Mouse (Mus musculus): ENCODE results near the gene E130309D02Rik.

Gene E130309D02Rik

GRCm38 (mm10) chr5:143269363-143270150, 45.6 kb downstream of the E130309D02Rik start, which contains the start of gene Zfp316:
Gene Zfp316, minus strand, starts transcription at chr5:143270022.
- intact Hi-C loops (cut with DNase I): no loop called here

- intact Hi-C loops (cut with DNase I): no loop called here
These were observed 46.2 kb downstream of the E130309D02Rik start for GRCm38 (mm10) chr5:143268985-143269362.

GRCm38 (mm10) chr5:143266794-143267193, 48.4 kb downstream of the E130309D02Rik start:
- intact Hi-C loops (cut with DNase I): loop anchor here (1.0 kb wide), 1 partner anchor 29 kb away; no protein-coding TSS in a partner anchor

GRCm38 (mm10) chr5:143265409-143265808, 49.8 kb downstream of the E130309D02Rik start:
- intact Hi-C loops (cut with DNase I): no loop called here

- intact Hi-C loops (cut with DNase I): no loop called here
These were observed 50.5 kb downstream of the E130309D02Rik start for GRCm38 (mm10) chr5:143264689-143265088.

- intact Hi-C loops (cut with DNase I): no loop called here
These were observed 53.5 kb downstream of the E130309D02Rik start for GRCm38 (mm10) chr5:143261636-143262035.

GRCm38 (mm10) chr5:143255802-143256201, 59.4 kb downstream of the E130309D02Rik start:
- intact Hi-C loops (cut with DNase I): no loop called here

- intact Hi-C loops (cut with DNase I): no loop called here
These were observed 60.0 kb downstream of the E130309D02Rik start for GRCm38 (mm10) chr5:143255131-143255519.

- intact Hi-C loops (cut with DNase I): no loop called here
These were observed 60.6 kb downstream of the E130309D02Rik start for GRCm38 (mm10) chr5:143254487-143255130.

- intact Hi-C loops (cut with DNase I): no loop called here
These were observed 61.2 kb downstream of the E130309D02Rik start for GRCm38 (mm10) chr5:143253881-143254486.

GRCm38 (mm10) chr5:143253186-143253880, 61.8 kb downstream of the E130309D02Rik start:
- intact Hi-C loops (cut with DNase I): no loop called here

- intact Hi-C loops (cut with DNase I): no loop called here
These were observed 62.4 kb downstream of the E130309D02Rik start for GRCm38 (mm10) chr5:143252791-143253185.

- intact Hi-C loops (cut with DNase I): no loop called here
These were observed 63.1 kb downstream of the E130309D02Rik start for GRCm38 (mm10) chr5:143252039-143252438.

All from adrenal gland (tissue).